Mouse (Mus musculus): Measurements from ENCODE around the gene Gm13277. TPM values are rescaled to one million over a fixed set of nuclear protein-coding genes. Genes with fewer than 3 reads are reported as not detected.
"Not testable (repeated sequence)": the region's sequence is repeated elsewhere in the genome, so short reads cannot be mapped to it uniquely, and the experiment has no call there.

Gm13277 gene
- total RNA-seq, 2 experiments from 2014 or later = not detected

- intact Hi-C loops (cut with DNase I); DNase-seq (ENCODE audit: low spot score): not testable (repeated sequence)
Measured at GRCm38 (mm10) chr4:88781831-88782230, 6.6 kb upstream of the Gm13277 start, which contains the start of gene Ifnz. Gene Ifnz, plus strand, starts transcription at chr4:88782131.

DNA sequence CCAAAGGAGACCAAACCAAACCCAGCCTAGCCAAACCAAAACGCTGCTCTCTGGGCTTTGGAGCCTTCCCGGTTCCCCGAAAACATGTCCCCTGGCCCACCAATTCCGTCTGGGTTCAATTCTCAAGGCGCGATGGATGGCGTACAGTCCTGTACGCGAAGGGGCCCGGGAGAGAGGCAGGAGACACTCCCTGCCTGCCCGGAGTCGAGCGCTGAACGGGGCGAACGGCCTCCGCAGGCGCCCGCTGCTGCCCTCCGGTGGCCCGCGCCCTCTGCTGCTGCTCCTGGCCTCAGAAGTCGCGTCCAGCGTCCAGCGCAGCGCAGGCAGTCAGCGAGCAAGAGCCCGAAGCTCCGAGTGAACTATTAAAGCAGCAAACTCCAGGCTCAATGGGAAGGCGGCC lies 6.1 kb upstream of the Gm13277 start:
- DNase-seq (ENCODE audit: low spot score); intact Hi-C loops (cut with DNase I): not testable (repeated sequence)

DNA sequence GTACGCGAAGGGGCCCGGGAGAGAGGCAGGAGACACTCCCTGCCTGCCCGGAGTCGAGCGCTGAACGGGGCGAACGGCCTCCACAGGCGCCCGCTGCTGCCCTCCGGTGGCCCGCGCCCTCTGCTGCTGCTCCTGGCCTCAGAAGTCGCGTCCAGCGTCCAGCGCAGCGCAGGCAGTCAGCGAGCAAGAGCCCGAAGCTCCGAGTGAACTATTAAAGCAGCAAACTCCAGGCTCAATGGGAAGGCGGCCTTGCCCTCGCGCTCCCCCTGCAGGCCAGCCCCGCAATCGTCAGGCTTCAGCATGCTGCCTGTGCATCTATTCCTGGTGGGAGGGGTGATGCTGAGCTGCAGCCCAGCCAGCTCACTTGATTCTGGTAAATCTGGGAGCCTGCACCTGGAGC lies 3.0 kb upstream of the Gm13277 start, which contains the start of gene Gm13276:
Gene Gm13276, plus strand, starts transcription at position 301 of the 400 bp plus-strand sequence.
- DNase-seq (ENCODE audit: low spot score); intact Hi-C loops (cut with DNase I): not testable (repeated sequence)

GRCm38 (mm10) chr4:88791250-88791649 lies 2.8 kb downstream of the Gm13277 start, which contains the start of gene Gm13278:
Gene Gm13278, plus strand, starts transcription at chr4:88791550.
- DNase-seq (ENCODE audit: low spot score); intact Hi-C loops (cut with DNase I): not testable (repeated sequence)

DNA sequence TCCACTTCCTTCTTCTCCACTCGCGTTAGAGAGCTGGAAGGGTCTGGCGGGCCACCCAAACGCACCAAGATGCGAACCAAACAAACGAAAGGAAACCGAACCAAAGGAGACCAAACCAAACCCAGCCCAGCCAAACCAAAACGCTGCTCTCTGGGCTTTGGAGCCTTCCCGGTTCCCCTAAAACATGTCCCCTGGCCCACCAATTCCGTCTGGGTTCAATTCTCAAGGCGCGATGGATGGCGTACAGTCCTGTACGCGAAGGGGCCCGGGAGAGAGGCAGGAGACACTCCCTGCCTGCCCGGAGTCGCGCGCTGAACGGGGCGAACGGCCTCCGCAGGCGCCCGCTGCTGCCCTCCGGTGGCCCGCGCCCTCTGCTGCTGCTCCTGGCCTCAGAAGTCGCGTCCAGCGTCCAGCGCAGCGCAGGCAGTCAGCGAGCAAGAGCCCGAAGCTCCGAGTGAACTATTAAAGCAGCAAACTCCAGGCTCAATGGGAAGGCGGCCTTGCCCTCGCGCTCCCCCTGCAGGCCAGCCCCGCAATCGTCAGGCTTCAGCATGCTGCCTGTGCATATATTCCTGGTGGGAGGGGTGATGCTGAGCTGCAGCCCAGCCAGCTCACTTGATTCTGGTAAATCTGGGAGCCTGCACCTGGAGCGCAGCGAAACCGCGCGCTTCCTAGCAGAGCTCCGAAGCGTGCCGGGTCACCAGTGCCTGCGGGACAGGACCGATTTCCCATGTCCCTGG lies 5.7 kb downstream of the Gm13277 start, which contains the start of gene Gm13275:
Gene Gm13275, plus strand, starts transcription at position 552 of the 740 bp plus-strand sequence.
- peak; percentile 76 for DNase-seq (ENCODE audit: low spot score)
- intact Hi-C loops (cut with DNase I) = not testable (repeated sequence)

- intact Hi-C loops (cut with DNase I) = not testable (repeated sequence)
Measured at GRCm38 (mm10) chr4:88797097-88797496, 8.7 kb downstream of the Gm13277 start, which contains the start of gene Gm13279. Gene Gm13279, plus strand, starts transcription at chr4:88797397.

GRCm38 (mm10) chr4:88799365-88799764 lies 10.9 kb downstream of the Gm13277 start, which contains the start of gene Gm13285:
Gene Gm13285, plus strand, starts transcription at chr4:88799665.
- DNase-seq (ENCODE audit: low spot score); intact Hi-C loops (cut with DNase I): not testable (repeated sequence)

More at GRCm38 (mm10) chr4:88797097-88797496, 8.7 kb downstream of the Gm13277 start, which contains the start of gene Gm13279:
- DNase-seq (ENCODE audit: low spot score) = not testable (repeated sequence)

- DNase-seq (ENCODE audit: low spot score); intact Hi-C loops (cut with DNase I): not testable (repeated sequence)
Measured at GRCm38 (mm10) chr4:88802954-88803353, 14.5 kb downstream of the Gm13277 start, which contains the start of gene Gm13287. Gene Gm13287, plus strand, starts transcription at chr4:88803254.

DNA sequence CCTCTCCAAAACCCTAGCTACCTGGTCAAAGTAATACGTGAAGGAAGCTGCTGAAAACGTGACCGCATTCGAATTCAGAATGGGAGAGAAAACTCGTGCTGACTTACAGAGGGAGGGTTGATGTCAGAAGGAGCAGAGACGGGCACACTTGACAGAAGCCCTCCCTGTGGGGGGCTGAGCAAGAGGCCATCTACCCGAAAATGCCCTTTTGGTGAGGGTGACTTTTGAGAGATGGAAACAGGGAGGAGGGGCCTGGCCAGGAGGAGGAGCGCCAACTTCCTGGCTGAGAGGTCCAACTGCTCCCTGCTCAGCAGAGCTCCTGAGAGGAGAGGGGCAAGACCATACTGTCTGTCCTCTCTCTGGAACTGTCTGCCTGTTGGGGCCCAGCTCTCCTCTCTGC lies 16.8 kb downstream of the Gm13277 start, which contains the start of gene Gm13288:
Gene Gm13288, plus strand, starts transcription at position 301 of the 400 bp plus-strand sequence.
- DNase-seq (ENCODE audit: low spot score); intact Hi-C loops (cut with DNase I): not testable (repeated sequence)

GRCm38 (mm10) chr4:88805761-88806160 lies 17.3 kb downstream of the Gm13277 start:
- intact Hi-C loops (cut with DNase I) = not testable (repeated sequence)
- peak; percentile 21 for DNase-seq (ENCODE audit: low spot score)

GRCm38 (mm10) chr4:88815928-88816327 lies 27.5 kb downstream of the Gm13277 start, which contains the start of gene Ifna7:
Gene Ifna7, plus strand, starts transcription at chr4:88816228.
- intact Hi-C loops (cut with DNase I) = no loop called here
- no peak for DNase-seq (ENCODE audit: low spot score)

DNA sequence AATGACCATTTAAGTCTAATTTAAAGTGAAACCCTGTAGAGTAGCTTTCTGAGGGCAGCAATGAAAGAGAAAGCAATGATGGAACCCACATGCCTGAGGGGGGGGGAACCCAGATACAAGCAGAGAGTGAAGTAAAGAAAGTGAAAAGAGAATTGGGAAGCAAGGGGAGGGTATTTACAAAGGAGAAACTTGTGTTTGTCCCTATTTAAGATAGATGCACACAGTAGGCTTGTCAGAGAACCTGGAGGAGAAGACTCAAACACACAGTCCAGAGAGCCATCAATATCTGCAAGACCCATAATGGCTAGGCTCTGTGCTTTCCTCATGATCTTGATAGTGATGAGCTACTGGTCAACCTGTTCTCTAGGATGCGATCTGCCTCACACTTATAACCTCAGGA lies 31.2 kb downstream of the Gm13277 start, which contains the start of gene Ifna11:
Gene Ifna11, plus strand, starts transcription at position 301 of the 400 bp plus-strand sequence.
- no peak for DNase-seq (ENCODE audit: low spot score)
- intact Hi-C loops (cut with DNase I) = loop anchor here (5.0 kb wide), 1 partner anchor 137 kb away; the partner anchor contains the start of gene Ifna2

- DNase-seq (ENCODE audit: low spot score) = no peak
- intact Hi-C loops (cut with DNase I) = loop anchor here (5.0 kb wide), 1 partner anchor 141 kb away; the partner anchor contains the start of gene Ifna2
Measured at GRCm38 (mm10) chr4:88822995-88823394, 34.6 kb downstream of the Gm13277 start.

- intact Hi-C loops (cut with DNase I); DNase-seq (ENCODE audit: low spot score): not testable (repeated sequence)
Measured at GRCm38 (mm10) chr4:88827116-88827515, 38.7 kb downstream of the Gm13277 start, which contains the start of gene Ifna6. Gene Ifna6, plus strand, starts transcription at chr4:88827416.

GRCm38 (mm10) chr4:88830523-88830922 lies 42.1 kb downstream of the Gm13277 start:
- no peak for DNase-seq (ENCODE audit: low spot score)
- intact Hi-C loops (cut with DNase I) = no loop called here

GRCm38 (mm10) chr4:88835225-88835624 lies 46.8 kb downstream of the Gm13277 start, which contains the start of gene Ifna5:
Gene Ifna5, plus strand, starts transcription at chr4:88835525.
- intact Hi-C loops (cut with DNase I); DNase-seq (ENCODE audit: low spot score): not testable (repeated sequence)

All from heart, postnatal 25 days (tissue).